Mouse (Mus musculus) lung, adult 2 months (tissue): ENCODE data around the gene Rbm34. TPM values are rescaled to one million over a fixed set of nuclear protein-coding genes. Genes with fewer than 3 reads are reported as not detected.
A peak's percentile ranks its signal among the peaks of the same experiment; 100 is the strongest.
"Not testable (repeated sequence)": the region's sequence is repeated elsewhere in the genome, so short reads cannot be mapped to it uniquely, and the experiment has no call there.

Experiments
- DNase-seq: peaks from one replicate; pipeline ENCODE4 v3.0.0; 2022
- H3K4me1 ChIP-seq: fragments of 200-500 bp; 2 replicates; pipeline ENCODE4 v1.6.1; 2011; ENCODE audit warnings: low read length; ENCODE audit not compliant: control insufficient read depth, insufficient read depth
- H3K4me3 ChIP-seq: fragments of 200-500 bp; replicated peaks from 2 replicates; pipeline ENCODE3; 2011; ENCODE audit warnings: low read depth, mild to moderate bottlenecking, control low read depth, low read length; ENCODE audit errors: extremely low read depth
- CTCF ChIP-seq: fragments of 200-500 bp; IDR thresholded peaks from 2 replicates; pipeline ENCODE4 v1.5.1; 2011; ENCODE audit warnings: mild to moderate bottlenecking, low read length, control low read depth; ENCODE audit not compliant: insufficient read depth
- POLR2A ChIP-seq: fragments of 200-500 bp; IDR thresholded peaks from 2 replicates; pipeline ENCODE4 v1.6.1; 2011; ENCODE audit warnings: low read depth, mild to moderate bottlenecking, control low read depth, low read length, borderline replicate concordance; ENCODE audit errors: extremely low read depth
- WGBS: fragments of 180-500 bp; shearing (Covaris S2); methylation state at CpG from one replicate; pipeline ENCODE4 v1.1.7; 2018; 5-methylcytosine and 5-hydroxymethylcytosine counted together
- polyA plus RNA-seq: library from polyadenylated mRNA; depleted of rRNA; stranded (reverse); fragments of >200 nt; gene quantifications from 2 replicates; pipeline ENCODE4 v1.2.3, GENCODE M21; 2012

The Rbm34 gene
- polyA plus RNA-seq, 1 experiment = 2.4 TPM

DNA sequence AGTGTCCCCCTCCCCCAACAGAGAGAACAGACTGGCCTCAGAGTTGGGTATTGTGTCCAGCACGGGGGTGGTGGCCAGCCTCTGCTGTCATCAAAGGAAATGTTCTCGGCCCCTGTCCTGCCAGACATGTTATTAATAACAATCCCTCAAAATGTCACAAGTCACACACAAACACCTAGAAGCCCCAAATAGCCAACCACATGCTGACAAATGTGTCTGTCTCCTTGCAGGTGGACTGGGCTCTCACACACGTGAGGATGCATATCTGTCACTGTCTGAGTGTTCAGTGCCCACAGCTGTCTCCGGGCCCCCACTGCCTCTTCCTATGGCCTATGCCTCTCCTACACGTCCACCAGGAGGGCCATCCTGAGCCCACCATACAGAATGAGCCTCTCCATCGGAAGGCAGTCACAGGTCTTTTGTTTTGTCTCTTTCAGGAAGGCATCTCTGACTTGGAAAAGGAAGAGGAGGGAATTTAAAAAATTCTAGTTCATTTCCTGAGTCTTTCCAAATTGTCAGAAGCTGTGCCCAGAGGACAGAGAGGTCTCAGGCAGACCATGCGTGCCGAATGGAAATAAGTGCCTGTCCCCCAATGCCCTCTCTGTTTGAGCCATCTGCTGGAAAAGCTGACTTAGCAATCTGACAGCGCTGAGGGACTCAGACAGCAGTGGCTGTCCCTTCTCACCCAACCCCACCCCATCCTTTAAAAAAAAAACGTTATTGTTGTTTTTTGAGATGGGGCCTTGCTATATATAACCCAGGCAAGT lies 56.1 kb downstream of the Rbm34 start:
- Histone ChIP-seq H3K4me3 (no peak overlapping the region), H3K4me1 (peaks cover 17% of the 10 kb centered on the region)
- TF ChIP-seq CTCF (no peak), POLR2A (no peak)
- 29% methylated on average over 10 of the region's 10 CpGs for WGBS
- no peak for DNase-seq

DNA sequence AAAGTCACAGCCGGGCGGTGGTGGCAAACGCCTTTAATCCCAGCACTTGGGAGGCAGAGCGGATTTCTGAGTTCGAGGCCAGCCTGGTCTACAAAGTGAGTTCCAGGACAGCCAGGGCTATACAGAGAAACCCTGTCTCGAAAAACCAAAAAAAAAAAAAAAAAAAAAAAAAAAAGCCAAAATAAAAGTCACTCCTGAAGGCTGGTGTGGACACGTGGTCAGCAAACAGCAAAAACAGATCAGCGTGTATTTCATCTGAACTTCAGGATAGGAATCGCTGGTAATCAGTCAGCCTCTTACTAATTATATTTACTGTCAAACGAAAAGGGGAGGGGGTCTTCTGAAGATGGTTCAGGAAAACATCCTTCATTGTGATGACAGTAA lies 56.8 kb downstream of the Rbm34 start:
- not testable (repeated sequence) for H3K4me3 ChIP-seq, DNase-seq
- peaks cover 19% of the 10 kb centered on the region for H3K4me1 ChIP-seq
- 59% methylated on average over 10 of the region's 10 CpGs for WGBS

DNA sequence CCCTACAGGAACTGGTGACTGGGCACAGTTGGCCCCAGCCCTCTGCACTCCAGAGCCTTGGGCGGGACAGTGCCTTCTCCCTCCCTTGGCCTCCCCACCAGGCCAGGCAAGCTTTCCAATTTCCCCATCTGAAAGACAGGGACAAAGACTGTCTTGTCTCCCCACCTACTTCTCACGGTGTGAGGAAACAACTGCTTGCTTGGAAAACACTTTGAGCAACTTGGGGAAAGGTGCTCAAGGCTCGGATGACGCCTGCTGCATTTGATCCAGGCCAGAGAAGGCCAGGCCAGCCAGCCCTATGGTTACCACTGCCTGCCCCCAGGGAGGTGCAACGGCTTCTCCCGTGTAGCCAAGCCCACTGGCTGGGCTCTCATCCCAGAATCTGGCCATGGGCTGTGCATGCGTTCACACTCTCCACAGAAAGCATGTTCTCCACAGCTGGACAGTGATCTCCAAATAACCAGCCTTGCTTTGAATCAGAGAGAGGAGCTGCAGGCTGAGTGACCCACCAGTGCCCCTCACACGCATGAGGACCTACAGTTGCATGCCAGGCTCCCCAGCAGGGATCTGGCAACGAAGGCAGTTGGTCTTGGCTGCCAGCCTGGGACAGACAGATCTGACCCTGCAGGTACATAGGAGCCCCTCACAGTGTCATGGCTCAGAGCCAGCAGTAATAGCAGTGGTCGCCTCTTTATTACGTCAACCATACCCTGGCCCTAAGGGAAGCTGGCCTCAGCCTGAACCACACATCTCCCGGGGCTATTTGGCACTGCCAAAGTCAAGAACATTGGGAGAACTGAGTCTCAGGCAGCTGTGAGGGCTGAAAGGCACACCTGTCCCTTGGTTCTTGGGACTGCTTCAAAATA lies 57.4 kb downstream of the Rbm34 start:
- Histone ChIP-seq H3K4me3 (no peak overlapping the region), H3K4me1 (peaks cover 20% of the 10 kb centered on the region)
- no peak for DNase-seq
- 46% methylated on average over 12 of the region's 12 CpGs for WGBS
- TF ChIP-seq POLR2A = no peak
- no peak for TF ChIP-seq CTCF

DNA sequence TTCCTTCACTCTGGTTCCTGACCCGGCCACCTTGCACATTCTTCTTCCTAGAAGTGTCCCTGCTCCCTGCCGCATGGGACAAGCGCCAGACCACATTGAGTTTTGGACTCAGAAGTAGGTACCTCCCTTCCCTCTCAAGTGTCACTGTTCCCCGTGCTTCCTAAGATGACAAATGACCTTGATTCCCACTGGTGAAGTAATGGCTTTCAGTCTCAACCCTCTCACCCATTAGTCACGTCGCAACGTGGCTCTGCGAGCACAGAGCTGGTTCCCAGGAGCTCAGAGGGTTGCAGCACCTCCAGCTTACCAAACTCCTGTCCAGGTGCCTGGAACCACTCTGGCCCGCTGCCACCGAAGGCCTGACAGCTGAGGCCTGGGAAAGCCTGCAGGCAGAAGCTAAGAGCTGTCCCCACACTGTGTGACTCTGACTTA lies 61.5 kb downstream of the Rbm34 start:
- Histone ChIP-seq H3K4me3 (no peak overlapping the region), H3K4me1 (peaks cover 10% of the 10 kb centered on the region; the same call in 1 of the 2 replicates)
- TF ChIP-seq POLR2A (no peak), CTCF (no peak)
- WGBS = 50% methylated on average over 10 of the region's 10 CpGs
- peak; percentile 68 for DNase-seq

DNA sequence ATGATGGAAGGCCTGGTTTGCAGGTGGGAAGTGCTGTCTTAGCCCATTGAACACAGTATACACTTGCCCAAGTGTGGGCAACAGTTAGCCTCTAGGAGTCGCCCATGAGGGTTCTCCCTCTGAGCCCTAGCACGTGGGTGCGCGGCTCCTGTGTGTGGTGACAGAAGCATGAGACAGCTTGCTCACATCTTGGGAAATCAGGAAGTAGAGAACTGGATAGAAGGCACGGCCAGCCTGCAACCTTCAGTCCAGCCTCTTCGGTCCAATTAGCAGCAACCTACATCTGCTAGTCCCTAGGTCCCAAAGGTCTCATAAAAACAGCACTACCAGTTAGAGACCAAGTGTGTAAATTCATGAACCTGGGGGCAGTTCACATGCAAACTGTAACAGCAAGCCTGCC lies 62.1 kb downstream of the Rbm34 start:
- H3K4me1 ChIP-seq = peaks cover 10% of the 10 kb centered on the region; the same call in 1 of the 2 replicates
- DNase-seq = no peak
- no peak overlapping the region for H3K4me3 ChIP-seq
- TF ChIP-seq POLR2A (no peak), CTCF (0 out of 2 replicates have a peak, but pooled peaks have one; percentile 6)
- WGBS = 47% methylated on average over 6 of the region's 6 CpGs

DNA sequence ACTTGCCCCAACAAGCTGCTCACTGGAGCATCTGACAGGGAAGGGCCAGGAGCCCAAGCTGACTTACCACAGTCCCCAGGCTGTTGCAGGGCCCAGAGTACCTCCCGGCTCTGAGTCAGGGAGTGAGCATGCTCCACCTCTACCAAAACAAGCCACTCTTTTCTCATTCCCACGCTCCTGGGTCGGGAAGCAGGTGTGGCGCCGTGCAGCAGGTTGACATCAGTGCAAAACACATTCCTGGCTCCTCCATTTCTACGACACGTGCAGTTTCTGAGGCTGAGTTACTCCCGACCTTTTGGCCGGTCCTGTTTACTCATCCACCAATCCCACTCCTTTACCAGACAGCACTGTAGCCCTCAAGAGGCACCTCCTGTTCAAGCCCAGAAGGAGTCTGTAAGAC lies 62.9 kb downstream of the Rbm34 start:
- Histone ChIP-seq H3K4me1 (peaks cover 3% of the 10 kb centered on the region; the same call in 1 of the 2 replicates), H3K4me3 (no peak overlapping the region)
- 72% methylated on average over 9 of the region's 9 CpGs for WGBS
- TF ChIP-seq CTCF = no peak
- TF ChIP-seq POLR2A = no peak
- DNase-seq = no peak

DNA sequence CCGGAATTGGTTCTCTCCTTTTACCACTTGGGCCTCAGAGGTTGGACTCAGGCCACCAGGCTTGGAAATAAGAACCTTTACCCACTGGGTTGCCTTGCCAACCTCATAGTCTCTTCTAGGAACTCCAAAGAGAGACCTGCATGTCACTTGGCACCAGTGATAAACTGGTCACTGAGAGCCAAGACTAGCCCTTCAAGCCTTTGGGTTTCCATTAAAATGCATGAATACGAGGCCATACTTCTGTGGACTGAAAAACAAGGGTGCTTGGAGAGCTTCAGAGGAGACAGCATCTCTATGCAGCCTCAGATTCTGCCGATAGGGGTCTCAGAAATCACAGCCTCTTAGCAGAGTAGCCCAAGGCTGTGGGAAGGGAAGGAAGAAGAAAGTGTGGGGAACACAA lies 63.5 kb downstream of the Rbm34 start:
- Histone ChIP-seq H3K4me3 (no peak overlapping the region), H3K4me1 (peaks cover 2% of the 10 kb centered on the region; the same call in 1 of the 2 replicates)
- no peak for DNase-seq
- TF ChIP-seq POLR2A = no peak
- no peak for TF ChIP-seq CTCF
- 74% methylated on average over 3 of the region's 3 CpGs for WGBS

DNA sequence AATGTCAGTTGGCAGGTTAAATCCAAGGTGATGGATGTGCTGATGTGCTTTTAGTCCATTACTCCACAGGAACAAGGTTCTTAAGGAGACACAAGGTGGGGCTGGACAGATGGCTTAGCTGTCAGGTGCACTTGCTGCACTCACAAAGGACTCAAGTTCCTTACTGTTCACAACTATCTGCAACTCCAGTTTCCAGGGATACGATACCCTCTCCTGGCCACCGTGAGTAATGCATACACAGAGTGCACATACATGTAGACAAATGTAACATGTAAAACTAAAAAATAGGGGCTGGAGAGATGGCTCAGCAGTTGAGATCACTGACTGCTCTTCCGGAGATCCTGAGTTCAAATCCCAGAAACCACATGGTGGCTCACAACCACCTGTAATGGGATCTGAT lies 65.5 kb downstream of the Rbm34 start:
- Histone ChIP-seq H3K4me3 (no peak overlapping the region), H3K4me1 (peaks cover 2% of the 10 kb centered on the region; the same call in 1 of the 2 replicates)
- no peak for DNase-seq
- WGBS = 94% methylated on average over 3 of the region's 3 CpGs
- TF ChIP-seq CTCF (no peak), POLR2A (no peak)

DNA sequence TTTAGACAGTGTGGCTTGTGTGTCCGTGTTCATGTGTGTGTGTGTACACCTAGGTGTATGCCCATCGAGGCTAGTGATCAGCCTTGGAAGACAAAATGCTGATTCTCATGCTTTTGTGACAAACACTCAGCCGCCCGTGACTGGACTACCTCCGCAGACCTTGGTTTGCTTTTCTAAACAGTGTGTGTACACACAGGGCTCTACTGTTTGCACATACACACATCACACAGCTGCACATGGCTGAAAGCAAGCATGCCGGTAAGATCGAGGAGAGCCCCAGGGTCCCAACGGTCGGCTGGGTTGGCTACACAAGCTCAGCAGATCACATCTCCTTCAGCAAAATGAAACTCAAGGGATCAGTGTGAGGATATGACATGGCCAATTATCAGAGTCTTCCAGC lies 66.9 kb downstream of the Rbm34 start:
- Histone ChIP-seq H3K4me1 (no peaks in the 10 kb centered on the region; the same call in 1 of the 2 replicates), H3K4me3 (no peak overlapping the region)
- TF ChIP-seq POLR2A = no peak
- no peak for TF ChIP-seq CTCF
- DNase-seq = no peak
- WGBS = 74% methylated on average over 9 of the region's 9 CpGs

DNA sequence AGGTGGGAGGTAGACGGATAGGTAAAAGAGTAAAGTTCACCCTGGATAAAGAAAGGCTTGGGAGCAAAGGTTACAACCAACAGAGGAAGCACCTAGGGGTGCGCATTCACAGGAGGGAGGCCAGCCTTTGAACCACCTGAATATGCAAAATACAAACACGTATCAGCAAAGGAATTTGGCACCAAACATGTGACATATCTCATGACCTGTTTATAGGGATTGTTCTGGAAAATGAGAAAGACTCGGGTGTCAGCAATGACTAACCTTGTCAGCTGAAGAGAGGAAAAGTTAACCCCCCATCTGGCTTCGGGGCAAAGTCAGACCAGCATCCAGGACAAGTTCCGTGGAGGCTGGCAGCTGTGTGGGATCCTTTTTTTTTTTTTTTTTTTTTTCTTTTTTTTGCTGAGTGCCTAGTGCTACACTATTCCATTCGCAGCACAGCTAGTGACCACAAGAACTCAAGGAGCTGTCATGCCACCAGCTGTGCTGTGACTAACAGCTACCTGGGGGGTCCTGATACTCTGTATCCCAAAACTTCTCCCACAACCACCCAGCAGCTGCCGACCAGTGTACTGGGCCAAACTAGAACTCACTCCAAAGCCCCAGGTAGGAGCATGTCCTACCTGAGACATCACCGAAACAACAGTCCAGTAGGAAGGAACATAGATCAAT lies 67.5 kb downstream of the Rbm34 start:
- no peak for TF ChIP-seq POLR2A
- no peak for TF ChIP-seq CTCF
- DNase-seq = no peak
- WGBS = 62% methylated on average over 9 of the region's 9 CpGs
- no peaks in the 10 kb centered on the region for H3K4me1 ChIP-seq
- no peak overlapping the region for H3K4me3 ChIP-seq
